Mouse (Mus musculus): Measurements from ENCODE around the gene Rreb1.

Rreb1 gene

GRCm38 (mm10) chr13:37853441-37853840 is 75.2 kb downstream of the Rreb1 start:
- in situ Hi-C loops (cut with MseI, MboI): no loop called here

- in situ Hi-C loops (cut with MseI, MboI): no loop called here
Observed at GRCm38 (mm10) chr13:37854031-37854431, 75.8 kb downstream of the Rreb1 start.

GRCm38 (mm10) chr13:37854455-37855220 is 76.4 kb downstream of the Rreb1 start:
- in situ Hi-C loops (cut with MseI, MboI): no loop called here

- in situ Hi-C loops (cut with MseI, MboI): no loop called here
Observed at GRCm38 (mm10) chr13:37855221-37855757, 77.1 kb downstream of the Rreb1 start.

- in situ Hi-C loops (cut with MseI, MboI): no loop called here
Observed at GRCm38 (mm10) chr13:37855765-37856164, 77.6 kb downstream of the Rreb1 start.

GRCm38 (mm10) chr13:37856537-37856936 is 78.3 kb downstream of the Rreb1 start:
- in situ Hi-C loops (cut with MseI, MboI): no loop called here

- in situ Hi-C loops (cut with MseI, MboI): no loop called here
Observed at GRCm38 (mm10) chr13:37857284-37858065, 79.3 kb downstream of the Rreb1 start.

- in situ Hi-C loops (cut with MseI, MboI): no loop called here
Observed at GRCm38 (mm10) chr13:37858066-37858501, 79.9 kb downstream of the Rreb1 start.

GRCm38 (mm10) chr13:37858508-37858907 is 80.3 kb downstream of the Rreb1 start:
- in situ Hi-C loops (cut with MseI, MboI): no loop called here

GRCm38 (mm10) chr13:37859782-37860181 is 81.6 kb downstream of the Rreb1 start:
- in situ Hi-C loops (cut with MseI, MboI): no loop called here

- in situ Hi-C loops (cut with MseI, MboI): no loop called here
Observed at GRCm38 (mm10) chr13:37860204-37860603, 82.0 kb downstream of the Rreb1 start.

- in situ Hi-C loops (cut with MseI, MboI): no loop called here
Observed at GRCm38 (mm10) chr13:37860789-37861188, 82.6 kb downstream of the Rreb1 start.

- in situ Hi-C loops (cut with MseI, MboI): no loop called here
Observed at GRCm38 (mm10) chr13:37862492-37862891, 84.3 kb downstream of the Rreb1 start.

GRCm38 (mm10) chr13:37863643-37864042 is 85.4 kb downstream of the Rreb1 start:
- in situ Hi-C loops (cut with MseI, MboI): no loop called here

GRCm38 (mm10) chr13:37864697-37865096 is 86.5 kb downstream of the Rreb1 start:
- in situ Hi-C loops (cut with MseI, MboI): no loop called here

GRCm38 (mm10) chr13:37866296-37866695 is 88.1 kb downstream of the Rreb1 start:
- in situ Hi-C loops (cut with MseI, MboI): no loop called here

GRCm38 (mm10) chr13:37866846-37867245 is 88.6 kb downstream of the Rreb1 start:
- in situ Hi-C loops (cut with MseI, MboI): no loop called here

- in situ Hi-C loops (cut with MseI, MboI): no loop called here
Observed at GRCm38 (mm10) chr13:37870118-37870908, 92.1 kb downstream of the Rreb1 start.

GRCm38 (mm10) chr13:37872142-37872835 is 94.1 kb downstream of the Rreb1 start:
- in situ Hi-C loops (cut with MseI, MboI): no loop called here

- in situ Hi-C loops (cut with MseI, MboI): no loop called here
Observed at GRCm38 (mm10) chr13:37873125-37873891, 95.1 kb downstream of the Rreb1 start.

Data from mouse trophoblast stem cell (cell line).